Mouse (Mus musculus): ENCODE results near the gene Glis3.
A peak's percentile ranks its signal among the peaks of the same experiment; 100 is the strongest.

Glis3 gene

DNA sequence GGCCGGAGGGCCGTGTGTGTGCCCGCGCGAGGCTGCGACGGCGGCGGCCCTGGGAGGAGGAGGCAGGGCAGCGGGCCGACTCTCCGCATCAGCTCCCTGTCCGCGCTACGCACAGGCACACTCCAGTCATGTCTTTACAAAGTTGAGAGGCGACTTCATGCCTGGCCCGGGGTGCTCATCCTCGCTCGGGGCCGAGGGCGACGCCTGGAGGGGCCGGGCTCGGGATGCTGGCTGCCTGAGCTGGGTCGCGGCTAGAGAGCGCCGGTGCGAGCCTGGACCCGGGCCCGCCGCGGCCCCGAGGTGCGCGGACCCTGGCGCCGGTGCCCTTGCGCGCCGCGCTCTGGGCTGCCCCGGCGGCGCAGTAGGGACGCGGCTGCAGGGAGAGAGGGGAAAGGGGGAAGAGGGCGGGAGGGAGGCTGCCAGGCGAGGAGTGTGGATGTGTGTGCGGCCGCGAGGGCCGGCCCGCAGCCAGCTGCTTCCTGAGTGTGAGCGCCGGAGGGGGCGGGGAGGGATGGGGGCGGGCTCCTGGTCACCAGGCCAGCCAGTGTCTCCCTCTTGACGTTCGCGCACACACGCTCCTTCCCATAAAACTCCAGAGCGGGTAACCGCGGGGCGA, at the start of gene Glis3:
TSS of gene Glis3 (minus strand) at position 302 of the 616 bp plus-strand sequence.
- peak; percentile 4 for DNase-seq

DNA sequence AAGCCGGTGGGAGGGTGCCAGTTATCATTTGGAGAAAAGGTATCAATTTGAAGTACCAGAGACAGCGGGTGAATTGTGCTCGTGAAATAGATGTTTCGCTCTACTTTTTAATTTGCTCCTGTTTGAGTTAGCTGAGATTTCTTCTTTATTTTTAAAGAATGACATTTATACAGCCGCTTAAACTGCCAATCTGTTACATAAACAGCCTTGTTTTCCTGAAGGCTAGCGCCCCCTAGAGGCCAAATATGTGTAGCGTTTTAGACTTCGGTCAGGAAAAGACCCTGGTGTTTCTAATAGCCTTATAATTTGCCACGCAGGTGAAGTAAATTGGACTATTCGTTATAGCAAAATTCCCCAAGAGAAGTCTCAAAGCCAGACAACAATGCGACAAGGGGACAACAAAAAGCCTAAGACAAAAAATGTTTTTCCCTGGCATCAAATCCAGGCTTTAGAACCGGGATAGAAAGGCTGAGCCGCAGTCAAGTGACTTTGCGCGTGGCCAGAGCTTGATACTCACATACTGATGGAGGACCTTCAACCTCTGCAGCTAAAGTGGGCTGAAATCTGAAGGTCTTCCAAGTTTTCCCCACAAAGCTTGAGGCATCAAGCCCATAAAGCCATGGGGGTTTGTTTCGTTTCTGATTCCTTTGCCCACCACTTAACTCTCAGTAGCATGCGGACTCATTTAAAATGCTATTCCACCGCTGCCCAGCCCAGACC, 46.4 kb upstream of the Glis3 start:
- DNase-seq: peak; percentile 43

DNA sequence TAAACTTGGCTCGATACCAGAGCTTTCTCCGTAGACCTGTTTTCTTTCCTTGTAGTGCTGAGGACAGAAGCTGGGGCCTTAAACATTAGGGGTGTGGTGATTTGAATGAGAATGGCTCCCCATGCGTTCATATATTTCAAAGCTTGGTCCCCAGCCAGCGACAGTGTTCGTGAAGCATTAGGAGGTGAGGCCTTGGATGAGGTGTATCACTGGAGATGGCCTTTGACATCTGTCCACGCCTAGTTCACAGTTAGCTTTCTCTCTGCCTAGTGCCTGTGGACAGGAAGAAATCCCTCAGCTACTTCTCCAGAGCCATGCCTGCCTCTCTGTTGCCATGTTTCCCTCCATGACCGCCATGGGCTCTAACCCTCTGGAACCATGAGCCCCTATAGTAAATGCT, 44.8 kb upstream of the Glis3 start:
- DNase-seq: no peak

DNA sequence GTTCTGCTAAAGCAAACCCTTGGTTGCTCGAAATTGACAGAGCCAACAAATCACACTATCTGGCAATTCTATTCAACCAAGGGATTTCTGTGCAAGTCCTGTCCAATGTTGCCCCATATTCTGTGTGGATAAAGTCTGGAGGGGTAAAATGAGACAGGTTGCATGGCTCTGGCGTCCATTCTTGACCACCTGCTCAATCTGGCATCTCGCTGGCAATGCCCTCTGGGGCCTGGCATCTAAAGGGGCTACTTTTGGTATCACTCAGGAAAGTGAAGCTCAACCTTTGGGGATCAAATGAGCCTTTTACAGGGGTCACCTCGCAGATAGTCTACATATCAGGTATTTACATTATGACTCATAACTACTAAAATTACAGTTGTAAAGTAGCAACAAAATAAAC, 42.7 kb upstream of the Glis3 start:
- DNase-seq: no peak

- peak; percentile 8 for DNase-seq
Observed at GRCm38 (mm10) chr19:28721834-28722233, 42.0 kb upstream of the Glis3 start.

DNA sequence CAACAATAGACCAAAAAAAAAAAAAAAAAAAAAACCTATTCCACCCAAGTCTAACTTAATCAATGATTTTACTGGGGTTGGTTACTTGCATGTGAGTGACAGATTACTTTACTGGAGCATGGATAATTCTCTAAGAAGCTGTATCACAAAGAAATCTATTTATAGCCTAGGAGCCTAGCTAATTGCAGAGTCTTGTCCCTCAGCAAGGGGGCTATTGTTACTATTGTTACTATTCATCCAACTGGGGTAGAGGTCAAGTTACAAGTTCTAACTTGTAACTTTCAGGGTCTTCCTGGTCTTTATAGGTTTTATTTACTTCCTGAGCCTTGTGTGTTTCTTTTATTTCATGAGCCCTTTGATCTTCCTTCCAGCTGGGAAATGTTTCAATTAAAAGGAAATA, 40.1 kb upstream of the Glis3 start:
- DNase-seq: no peak

DNA sequence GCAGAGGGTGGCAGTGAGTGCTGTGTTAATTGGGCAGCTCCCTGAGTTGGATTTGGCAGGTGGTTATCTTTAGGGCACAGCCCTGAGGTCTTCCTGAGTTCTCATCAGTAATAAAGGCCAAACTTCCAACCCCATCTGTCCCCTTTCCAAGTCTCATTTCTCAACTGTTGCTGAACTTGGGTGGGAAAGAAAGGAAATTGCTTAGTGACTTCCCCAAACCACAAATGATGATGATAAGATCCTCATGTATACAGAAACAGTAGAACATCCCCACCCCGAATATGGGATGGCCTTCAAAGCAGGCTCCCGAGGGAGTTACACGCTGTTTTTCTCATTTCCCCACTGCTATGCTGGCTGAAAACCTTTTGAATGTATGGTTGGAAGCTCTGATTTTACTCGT, 34.8 kb upstream of the Glis3 start:
- no peak for DNase-seq

GRCm38 (mm10) chr19:28697718-28698117, 17.8 kb upstream of the Glis3 start:
- no peak for DNase-seq

DNA sequence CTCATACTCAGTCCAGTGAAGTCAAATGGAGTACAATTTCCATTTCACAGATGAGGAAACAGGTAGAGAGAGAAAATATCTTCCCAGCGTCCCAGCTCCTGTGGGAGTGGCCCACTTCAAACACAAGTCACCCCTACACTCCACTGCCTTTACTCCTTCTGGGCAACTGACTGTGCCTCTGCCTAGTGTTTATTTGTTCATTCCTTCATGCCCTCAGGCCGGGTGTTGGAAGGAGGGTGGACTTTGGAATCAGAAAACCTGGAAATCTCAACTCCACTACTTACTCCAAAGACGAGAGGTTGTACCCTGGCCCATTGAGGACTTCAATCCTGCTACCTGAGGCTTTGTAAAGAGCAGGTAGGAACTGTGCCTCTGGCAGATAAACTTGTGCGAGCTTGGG, 6.5 kb upstream of the Glis3 start:
- DNase-seq: no peak

DNA sequence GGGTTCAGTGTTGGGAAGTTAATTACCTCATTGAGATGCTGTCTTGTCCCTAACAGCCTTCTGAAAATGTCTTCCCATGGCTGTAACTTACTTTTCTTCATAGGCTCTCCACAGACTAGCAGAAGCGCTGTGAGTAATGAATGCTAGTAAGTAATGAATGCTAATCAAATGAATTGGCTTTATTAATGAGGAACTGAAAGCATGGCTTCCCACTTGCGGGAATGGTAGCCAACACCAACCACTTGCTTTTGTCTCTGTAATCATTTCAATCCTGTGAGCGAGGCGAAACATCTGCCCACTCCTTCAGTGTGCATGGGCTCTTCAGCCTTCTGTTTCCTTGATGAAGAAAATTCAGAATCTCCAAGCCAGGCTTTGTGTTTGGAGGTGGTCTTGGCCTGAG, 5.6 kb upstream of the Glis3 start:
- no peak for DNase-seq

DNA sequence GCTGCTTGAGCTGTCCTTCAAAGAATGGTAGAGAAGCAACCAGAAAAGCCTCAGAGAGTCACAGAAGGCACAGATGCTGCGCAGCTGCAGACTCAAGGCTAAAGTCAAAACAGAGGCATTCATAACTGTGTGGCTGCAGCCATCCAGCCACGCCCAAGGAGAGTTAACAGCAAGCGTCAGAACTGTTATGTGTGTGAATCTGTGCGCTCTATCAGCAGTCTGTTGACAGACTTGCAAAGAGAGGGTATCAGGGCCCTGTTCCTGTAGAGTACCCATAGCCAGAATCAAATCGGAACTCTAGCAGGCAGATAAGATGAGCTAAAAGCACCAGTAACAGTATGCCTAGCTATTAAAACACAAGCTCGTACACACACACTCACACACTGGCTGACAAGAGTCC, 4.5 kb upstream of the Glis3 start:
- DNase-seq: no peak

GRCm38 (mm10) chr19:28683346-28683745, 3.5 kb upstream of the Glis3 start:
- no peak for DNase-seq

DNA sequence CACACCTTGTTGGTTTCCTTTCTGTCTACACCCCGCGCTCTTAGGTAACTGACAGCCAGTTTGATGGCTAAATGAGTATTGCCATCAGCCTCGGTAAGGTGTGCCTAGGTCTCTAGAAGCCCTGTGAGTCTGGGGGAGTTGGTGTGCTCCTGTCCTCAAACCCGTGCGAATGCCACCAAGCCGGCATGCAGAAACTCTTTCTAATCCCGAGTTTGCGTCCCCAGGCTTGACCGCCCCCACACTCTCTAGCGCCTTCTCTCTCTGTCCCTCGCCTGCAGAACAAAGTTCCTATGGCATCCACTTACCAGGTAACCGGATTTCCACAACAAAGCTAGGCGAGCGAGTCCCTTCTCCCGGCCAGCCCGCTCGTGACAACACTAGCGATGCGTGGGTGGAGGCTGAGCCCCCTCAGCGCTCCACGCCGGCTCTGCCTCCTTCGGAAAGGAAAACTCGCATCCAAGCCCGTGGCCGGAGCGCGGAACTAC, 544 bp downstream of the Glis3 start:
- no peak for DNase-seq

DNA sequence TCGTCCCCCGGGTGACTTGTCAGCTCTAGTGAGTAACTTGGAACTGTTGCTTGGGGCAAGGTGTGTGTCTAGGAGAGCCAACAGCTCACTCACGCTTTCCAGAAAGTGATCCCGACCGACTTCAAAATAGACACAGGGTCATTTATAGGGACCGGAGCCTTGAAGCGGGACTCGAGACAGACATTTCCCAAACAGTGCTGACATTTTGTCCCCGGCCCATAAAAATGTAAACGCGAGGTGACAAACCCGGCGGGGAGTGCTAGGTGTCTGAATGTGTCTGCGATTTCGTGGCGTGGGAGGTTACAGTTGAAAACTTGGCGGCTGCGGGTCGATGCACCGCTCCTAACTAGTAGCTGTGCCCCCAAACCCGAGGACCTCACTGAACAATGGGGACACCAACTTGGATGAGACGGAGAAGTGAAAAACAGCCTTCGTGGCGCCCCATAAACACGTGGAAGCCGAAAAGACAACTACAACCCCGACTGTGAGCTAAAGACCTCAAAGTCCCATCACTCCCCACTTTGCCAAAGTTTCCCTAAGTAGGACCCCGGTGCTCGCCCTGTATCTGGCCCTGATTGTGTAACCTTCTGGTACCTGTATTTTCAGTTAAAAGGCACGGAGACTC, 1.1 kb downstream of the Glis3 start:
- no peak for DNase-seq

DNA sequence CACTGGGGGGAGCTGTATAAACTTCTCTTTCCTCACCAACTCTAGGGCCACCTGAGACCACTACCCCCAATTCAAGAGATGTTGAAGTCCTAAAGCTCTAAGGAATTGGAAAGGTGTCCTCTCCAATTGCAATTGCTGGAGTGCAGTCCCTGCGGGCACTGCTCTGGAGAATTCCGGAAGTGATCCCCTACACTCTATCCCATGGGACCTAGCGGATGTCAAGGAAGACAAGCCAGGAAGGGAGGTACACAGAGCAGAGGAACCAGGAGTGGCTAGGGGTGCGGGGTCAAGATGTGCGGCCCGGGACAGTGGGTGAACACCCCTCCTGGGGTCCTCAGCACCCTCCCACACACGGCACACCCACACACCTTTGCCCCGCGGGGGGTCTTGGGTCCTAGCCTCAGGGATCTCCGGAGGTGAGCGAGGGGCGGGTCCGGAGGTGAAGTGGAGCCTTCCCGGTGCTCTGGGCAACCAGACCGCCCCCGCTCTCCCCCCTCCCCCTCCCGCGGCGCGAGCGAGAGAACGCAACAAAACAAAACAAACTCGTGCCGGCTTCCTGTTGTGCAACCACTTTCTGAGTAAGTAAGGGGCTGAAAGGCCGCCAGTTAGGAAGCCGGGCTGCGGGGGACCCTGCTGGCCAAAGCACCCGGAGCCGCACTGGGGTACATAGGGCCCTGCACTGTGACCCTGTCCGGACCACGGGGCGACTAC, 2.0 kb downstream of the Glis3 start:
- no peak for DNase-seq

DNA sequence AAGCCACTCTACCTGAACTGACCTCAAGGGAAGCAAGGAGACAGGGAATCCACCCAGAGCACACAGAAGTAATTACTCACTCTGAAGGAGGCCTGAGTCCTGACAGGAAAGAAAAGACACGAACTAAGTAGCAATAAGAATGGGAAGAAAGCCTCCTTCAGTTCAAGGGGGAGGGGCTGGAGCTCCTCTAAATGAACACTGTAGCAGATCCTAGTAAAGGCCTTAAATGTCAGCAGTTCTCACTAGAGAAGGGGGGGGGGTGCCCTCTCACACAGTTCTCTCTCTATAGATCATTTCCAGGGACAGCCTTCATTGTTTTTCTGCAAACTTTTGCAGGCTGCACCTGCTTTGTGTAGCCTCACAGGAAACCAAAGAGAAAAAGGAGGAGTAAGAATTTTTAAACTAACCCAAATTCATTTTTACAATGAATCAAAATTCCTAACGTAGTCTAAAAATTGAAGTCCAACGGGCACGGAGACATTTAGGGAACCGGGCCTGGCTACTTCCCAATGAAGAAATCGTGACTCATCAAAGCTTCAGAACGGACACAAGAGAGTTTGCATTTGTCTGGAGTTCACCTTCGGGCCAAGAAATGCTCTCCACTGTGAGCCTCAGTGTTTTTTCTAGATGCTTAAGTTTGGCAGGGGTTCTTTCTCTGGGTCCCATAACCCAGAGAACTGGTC, 2.7 kb downstream of the Glis3 start:
- no peak for DNase-seq

- DNase-seq: no peak
Observed at GRCm38 (mm10) chr19:28663781-28664180, 16.1 kb downstream of the Glis3 start.

GRCm38 (mm10) chr19:28663148-28663547, 16.7 kb downstream of the Glis3 start:
- no peak for DNase-seq

DNA sequence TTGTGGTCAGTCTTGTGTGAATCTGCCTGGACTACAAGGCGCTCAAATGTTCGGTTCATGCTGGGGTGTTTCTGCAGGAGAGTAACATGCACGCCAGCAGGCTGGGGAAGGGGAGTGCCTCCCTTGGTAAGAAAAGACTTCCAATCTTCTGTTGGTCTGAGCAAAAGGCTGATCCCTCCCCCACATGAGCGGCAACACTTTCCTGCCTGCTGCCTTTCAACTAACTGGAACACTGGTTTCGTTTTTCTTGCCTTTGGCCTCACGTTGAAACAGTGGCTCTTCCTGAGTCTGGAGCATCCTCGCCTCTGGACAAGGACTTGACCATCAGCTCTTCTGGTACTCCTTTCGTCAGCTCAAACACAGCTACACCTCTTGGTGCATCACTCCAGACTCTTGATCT, 17.4 kb downstream of the Glis3 start:
- DNase-seq: no peak

DNA sequence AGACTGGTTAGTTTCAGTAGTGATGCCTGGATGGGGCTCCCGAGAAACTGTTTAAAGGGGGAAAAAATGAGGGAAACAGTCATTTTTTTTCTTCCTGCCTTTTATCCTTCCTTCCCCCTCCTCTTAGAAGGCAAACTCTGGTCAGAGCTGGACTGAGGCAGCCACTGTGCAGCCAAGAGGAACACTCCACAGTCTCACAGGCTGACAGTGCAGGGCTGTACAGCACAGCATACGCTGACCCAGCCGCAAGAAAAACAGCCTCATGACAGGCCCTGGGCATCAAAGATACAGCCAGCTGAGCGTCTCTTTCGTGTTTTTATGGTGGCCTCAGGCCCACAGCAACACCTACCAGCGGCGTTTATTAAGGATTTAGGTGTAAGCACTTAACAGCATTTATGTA, 19.0 kb downstream of the Glis3 start:
- DNase-seq: no peak

DNA sequence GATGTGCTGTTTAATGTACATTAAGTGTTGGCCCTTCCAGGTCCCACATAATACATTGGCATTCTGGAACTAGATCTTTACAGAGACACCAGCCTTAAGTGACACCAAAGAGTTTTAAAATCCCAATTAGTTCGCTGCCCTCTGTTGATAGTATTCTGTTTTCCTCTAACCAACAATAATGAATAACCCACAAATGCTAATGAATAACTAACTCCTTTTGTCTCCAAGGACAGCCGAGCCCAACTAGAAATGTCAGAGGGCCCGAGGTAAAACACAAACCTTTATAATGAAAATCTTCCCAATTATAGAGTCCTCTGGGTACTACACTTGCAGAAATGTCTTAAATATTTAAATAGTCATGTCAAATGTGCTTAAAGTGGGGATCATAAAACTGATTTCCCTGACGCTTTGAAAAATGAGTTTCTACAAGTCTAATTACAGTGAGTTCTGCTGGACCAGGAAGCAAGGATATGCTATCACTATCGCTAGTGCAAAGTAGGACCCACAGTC, 22.1 kb downstream of the Glis3 start:
- DNase-seq: no peak

GRCm38 (mm10) chr19:28656882-28657281, 23.0 kb downstream of the Glis3 start:
- no peak for DNase-seq

DNA sequence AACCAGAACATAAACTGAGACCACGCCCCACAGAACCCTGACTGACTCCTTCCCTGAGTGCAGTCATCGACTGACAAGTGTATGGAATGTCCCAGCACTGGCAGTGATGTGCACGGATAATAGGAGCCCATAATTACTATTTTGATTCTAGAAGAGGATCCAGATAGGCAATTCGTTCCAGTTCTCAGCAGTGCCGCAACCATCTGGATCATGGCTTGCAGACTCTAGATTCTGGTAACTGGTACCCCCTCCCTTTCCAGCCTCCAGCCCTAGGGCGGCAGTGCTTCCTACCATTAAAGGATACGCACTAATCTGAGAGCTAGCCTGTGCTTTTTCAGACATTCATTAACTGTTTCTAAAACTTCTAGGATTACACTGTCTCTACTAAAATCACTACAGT, 24.7 kb downstream of the Glis3 start:
- DNase-seq: no peak

Data from cerebellum, adult 9-11 months (tissue).